Mouse (Mus musculus) large intestine, adult 2 months (tissue): Measurements from ENCODE around the gene Plekhm3. TPM values are rescaled to one million over a fixed set of nuclear protein-coding genes. Genes with fewer than 3 reads are reported as not detected.

Source experiments
- DNase-seq: peaks from one replicate; pipeline ENCODE4 v3.0.0-alpha.2; 2012; ENCODE audit warnings: low read depth, low spot score
- WGBS: fragments of 180-500 bp; shearing (Covaris S2); methylation state at CpG from one replicate; pipeline ENCODE4 v1.1.7; 2018; 5-methylcytosine and 5-hydroxymethylcytosine counted together
- polyA plus RNA-seq: library from polyadenylated mRNA; depleted of rRNA; stranded (reverse); fragments of >200 nt; gene quantifications from 2 replicates; pipeline ENCODE4 v1.2.3, GENCODE M21; 2012; rRNA removed

Plekhm3 gene
- polyA plus RNA-seq, 1 experiment: 2.7 TPM

DNA sequence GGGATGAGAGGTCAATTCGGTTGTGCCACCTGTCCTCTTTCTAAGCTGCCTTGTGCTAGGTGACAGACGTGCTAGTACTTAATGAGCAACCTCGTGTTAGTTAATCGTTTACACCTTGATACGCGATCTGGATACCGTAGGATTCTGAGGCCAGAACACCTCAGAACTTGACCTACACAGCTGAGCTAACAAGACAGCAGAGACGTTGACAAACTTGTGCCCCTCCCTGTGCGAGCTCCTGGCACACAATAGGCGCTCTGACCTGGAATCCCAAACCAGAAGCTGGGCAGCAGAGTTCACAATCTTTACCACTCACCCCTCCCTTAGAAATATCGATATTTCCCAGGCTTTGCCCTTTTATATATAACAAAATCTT is 218.5 kb downstream of the Plekhm3 start:
- DNase-seq: peak; percentile 58
- under 1% methylated on average over 11 of the region's 11 CpGs for WGBS

DNA sequence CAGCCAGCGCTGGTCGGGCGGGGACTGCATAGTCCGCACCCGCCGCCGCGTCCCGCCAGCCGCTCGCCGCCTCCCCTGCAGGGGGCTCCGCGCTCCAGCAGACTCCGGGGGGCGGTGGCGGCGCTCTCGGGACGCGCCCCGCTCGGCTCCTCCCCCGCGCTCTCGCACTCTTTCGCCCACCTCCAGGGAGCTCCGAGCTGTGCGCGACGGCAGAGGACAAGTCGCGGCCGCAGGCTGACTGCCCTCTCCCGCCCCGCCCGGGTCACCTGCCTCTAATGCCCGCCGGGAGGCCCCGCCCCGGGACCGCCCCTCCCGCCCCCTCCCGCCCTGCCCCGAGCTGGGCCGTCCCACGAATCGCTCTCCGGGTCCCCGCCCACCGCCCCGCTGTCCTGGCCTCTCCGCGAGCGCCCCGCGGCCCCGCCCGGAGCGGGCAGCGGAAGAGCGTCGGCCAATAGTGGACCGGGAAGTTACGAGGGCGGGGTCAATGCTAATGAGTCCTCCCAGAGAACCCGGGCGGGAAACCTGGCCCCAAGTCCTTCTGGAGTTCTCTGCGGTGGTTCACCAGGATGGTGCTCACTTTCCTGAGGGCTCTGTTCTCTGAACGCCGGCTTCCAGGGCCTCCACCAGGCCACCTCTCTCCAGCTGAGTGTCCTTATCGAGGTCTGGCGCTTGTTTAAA is 219.0 kb downstream of the Plekhm3 start, which contains the start of gene Fzd5:
Gene Fzd5 (minus strand): TSS at position 250 of the 678 bp plus-strand sequence.
- WGBS: under 1% methylated on average over 71 of the region's 73 CpGs
- peak; percentile 88 for DNase-seq

DNA sequence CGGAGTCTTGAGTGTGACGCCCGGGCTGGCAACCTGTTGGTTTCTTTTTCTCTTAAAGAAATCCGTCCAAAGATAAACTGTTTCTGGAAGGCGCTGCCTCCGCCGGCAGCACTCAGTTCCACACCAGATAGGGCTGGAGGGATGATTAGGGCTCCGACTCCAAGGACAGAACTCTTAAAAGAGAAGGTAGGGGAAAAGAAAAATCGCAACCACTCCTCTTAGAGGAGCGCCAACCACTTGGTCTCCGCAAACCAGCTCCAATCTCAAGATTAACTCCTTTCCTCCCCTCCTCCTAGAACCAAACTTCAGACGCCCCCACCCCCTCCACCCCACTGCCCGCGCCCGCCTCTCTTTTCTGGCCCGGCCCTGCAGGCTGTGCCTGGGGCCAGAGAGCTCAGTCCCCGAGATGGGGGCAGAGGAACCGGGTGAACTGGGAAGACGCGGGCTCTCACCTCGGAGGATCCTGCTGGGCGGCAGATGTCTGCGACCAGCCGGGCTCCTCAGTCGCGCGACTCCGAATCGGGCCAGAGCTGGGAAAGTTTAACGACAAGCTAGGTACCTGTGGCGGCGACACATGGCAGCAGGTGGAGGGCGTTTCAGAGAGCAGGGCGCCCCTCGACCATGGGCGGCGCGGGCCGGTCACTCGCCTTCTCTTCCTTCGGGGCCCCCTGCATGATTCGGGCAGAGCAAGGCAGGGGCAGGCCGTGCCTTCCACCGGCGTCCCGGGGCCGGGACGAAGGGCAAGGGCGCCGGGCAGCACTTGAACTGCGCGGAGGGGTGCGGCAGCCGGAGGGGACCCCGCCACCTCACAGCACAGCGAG is 219.7 kb downstream of the Plekhm3 start:
- under 1% methylated on average over 56 of the region's 56 CpGs for WGBS
- no peak for DNase-seq

Other genes with a start within 250 kb of the Plekhm3 start
- gene Fzd5, start 219.1 kb downstream of the Plekhm3 start, polyA plus RNA-seq: 36.4 and 87.3 TPM in 2 replicates
- gene Akr1cl, start 75.9 kb upstream of the Plekhm3 start, polyA plus RNA-seq: 0.15 and 0.21 TPM in 2 replicates
- gene Cryge, start 94.3 kb upstream of the Plekhm3 start, polyA plus RNA-seq: not detected in 2 replicates
- not detected in 2 replicates for gene Crygd, start 106.6 kb upstream of the Plekhm3 start, polyA plus RNA-seq
- not detected in 2 replicates for gene Crygc, start 116.9 kb upstream of the Plekhm3 start, polyA plus RNA-seq
- gene Crygb, start 125.5 kb upstream of the Plekhm3 start, polyA plus RNA-seq: not detected in 2 replicates
- gene Cryga, start 146.5 kb upstream of the Plekhm3 start, polyA plus RNA-seq: not detected in 2 replicates
- gene Gm28845, start 162.7 kb upstream of the Plekhm3 start, polyA plus RNA-seq: not detected in 2 replicates
- 0.05 and 0.11 TPM in 2 replicates for gene D630023F18Rik, start 166.4 kb upstream of the Plekhm3 start, polyA plus RNA-seq
- 59.6 and 72.2 TPM in 2 replicates for gene Idh1, start 229.7 kb upstream of the Plekhm3 start, polyA plus RNA-seq
- 2.4 and 6.1 TPM in 2 replicates for gene Pikfyve, start 229.9 kb upstream of the Plekhm3 start, polyA plus RNA-seq